Mouse (Mus musculus): ENCODE data around the gene Ninj2. TPM values are rescaled to one million over a fixed set of nuclear protein-coding genes. Genes with fewer than 3 reads are reported as not detected.

The Ninj2 gene
- total RNA-seq, 2 experiments from 2014 or later = not detected

GRCm38 (mm10) chr6:120091956-120092355 is 1.2 kb upstream of the Ninj2 start:
- no peak for DNase-seq (ENCODE audit: low spot score in 2 of 2)

DNA sequence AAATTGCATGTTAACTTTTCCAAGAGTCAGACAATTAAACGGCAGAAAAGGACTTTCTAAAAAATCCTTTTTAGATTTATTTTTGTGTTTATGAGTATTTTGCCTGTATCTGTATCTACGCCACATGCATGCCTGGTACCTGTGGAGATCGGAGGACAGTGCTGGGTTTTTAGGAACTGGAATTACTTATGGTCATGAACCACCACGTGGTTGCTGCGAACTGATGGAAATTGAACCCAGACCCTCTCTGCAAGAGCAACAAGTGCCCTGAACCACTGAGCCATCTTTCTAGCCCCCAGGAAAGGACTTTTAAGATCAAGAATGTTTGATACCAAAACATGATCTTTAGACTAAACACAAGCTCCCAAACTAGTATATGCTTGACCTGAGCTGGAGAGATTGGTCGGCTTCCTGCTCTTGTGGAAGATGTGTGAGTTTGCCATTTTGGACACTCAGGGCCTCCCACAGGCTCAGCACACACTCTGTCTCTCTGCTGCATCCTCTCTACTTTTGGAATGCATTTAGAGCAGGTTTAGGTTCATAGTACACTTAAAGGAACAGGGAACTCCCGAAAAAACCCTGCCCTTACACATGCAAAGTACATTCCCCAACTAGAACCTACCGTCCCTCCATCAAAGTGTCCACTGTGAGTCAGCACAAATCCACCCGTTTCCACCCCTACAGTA is 1.1 kb downstream of the Ninj2 start:
- DNase-seq (ENCODE audit: low spot score in 2 of 2) = no peak

DNA sequence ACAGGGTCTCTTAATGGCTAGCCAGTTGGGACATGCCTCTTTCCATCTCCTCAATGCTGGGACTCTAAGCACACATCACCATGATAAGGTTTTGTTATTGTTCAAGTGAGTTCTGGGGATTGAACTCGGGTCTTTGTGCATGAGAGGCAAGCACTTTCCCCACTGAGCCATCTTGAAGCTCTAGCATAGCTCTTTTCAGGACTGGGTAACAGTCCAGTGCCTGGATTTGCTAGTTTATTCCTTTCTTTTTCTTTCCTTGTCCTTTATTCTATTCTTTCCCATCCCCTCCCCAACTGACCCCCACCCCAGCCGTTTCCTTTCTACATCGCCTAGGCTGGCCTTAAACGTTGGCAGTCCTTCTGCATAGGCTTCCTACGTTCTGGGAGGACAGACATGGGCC is 1.9 kb downstream of the Ninj2 start:
- no peak for DNase-seq (ENCODE audit: low spot score in 2 of 2)

- no peak for DNase-seq (ENCODE audit: low spot score in 2 of 2)
Measured at GRCm38 (mm10) chr6:120095501-120095900, 2.4 kb downstream of the Ninj2 start.

GRCm38 (mm10) chr6:120099392-120099791 is 6.2 kb downstream of the Ninj2 start:
- DNase-seq (ENCODE audit: low spot score in 2 of 2) = no peak

DNA sequence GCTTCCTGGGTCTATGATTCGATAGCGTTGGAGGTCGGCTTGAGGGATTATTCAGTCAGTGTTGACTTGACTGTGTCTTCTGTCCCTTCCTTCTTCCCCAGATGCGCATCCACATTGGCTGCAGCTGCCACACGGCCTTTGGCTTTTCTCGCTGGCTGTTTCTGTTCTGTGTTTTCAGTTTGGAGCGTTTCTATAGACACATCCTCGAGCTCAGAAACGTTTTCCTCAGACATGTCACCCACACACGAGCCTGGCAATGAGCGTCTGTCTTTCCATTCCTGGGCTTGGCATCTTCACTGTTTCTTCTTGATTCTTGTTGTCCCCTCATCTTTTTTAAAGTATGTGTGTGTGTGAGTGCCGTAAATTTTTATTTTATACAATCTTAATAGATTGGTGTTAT is 8.1 kb downstream of the Ninj2 start:
- no peak for DNase-seq (ENCODE audit: low spot score in 2 of 2)

GRCm38 (mm10) chr6:120101996-120102395 is 8.8 kb downstream of the Ninj2 start:
- DNase-seq (ENCODE audit: low spot score in 2 of 2) = no peak

DNA sequence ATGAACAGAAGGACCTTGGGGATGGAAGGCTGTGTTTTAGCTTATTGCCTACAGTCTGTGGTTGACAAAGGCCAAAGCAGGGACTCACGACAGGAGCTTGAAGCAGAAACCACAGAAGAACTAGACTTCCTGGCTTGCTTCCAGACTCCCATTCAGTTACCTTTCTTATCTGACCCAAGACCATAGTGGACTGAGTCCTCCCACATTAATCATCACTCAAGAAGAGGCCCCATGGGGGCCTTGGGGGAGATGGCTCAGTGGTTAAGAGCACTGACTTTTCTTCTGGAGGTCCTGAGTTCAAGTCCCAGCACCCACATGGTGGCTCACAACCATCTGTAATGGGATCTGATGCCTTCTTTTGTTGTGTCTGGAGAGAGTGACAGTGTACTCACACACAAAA is 10.0 kb downstream of the Ninj2 start:
- no peak for DNase-seq (ENCODE audit: low spot score in 2 of 2)

DNA sequence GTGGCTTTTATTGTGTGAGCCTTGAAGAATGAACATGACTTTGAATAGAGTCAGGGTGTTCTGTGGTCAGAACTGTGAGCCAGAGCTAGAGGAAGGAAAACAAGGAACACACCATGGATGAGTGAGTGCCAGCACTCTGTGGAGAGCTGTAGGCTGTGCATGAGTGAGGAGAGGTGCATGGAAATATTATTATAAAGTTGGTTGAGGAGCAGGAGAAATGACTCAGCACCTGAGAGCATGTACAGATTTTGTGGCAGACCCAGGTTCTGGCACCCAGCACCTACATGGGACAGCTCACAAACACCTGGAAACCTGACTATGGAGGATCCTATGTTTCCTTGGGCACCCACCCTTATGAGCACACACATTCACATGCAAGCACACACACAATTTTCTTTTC is 11.9 kb downstream of the Ninj2 start:
- DNase-seq (ENCODE audit: low spot score in 2 of 2) = no peak

DNA sequence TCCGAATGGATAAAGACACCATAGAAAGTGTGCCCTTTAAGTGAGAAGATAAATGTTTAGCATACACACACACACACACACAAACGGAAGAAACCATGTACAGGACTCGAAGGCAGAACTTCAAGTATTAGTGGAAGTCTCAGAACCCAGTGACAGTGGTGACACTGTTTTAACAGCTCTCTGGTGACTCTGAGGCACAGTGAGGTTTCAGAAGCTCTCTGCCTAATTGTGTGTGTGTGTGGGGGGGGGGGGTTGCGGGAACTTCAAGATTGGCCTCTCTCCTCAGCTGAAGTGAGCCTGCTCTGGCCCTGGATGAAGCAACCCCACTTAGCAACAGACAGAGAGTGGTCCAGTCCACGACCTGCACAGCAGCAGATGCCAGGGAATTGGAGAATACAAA is 14.4 kb downstream of the Ninj2 start:
- DNase-seq (ENCODE audit: low spot score in 2 of 2) = no peak

GRCm38 (mm10) chr6:120108061-120108460 is 14.9 kb downstream of the Ninj2 start:
- DNase-seq (ENCODE audit: low spot score in 2 of 2) = no peak

DNA sequence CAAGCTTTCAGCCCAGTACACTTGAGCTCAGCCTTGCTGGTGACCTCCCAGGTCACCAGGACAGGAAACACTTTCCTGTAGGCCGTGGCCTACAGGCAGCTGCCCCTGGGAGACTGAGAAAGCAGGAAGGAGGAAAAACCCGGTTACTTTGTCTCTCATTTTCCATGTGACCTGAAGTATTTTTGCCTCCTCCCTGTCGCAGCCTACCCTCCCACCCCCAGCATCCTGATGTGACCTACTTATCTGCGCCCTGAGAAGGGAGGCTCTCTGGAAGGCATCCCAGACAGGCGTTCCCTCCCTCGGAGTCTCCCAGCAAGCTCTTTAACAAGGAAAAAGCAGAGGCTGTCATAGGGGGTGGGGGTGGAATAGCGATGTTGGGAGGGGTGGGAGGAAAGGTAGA is 16.0 kb downstream of the Ninj2 start:
- peak; percentile 30 to 75 for DNase-seq (ENCODE audit: low spot score in 2 of 2)

DNA sequence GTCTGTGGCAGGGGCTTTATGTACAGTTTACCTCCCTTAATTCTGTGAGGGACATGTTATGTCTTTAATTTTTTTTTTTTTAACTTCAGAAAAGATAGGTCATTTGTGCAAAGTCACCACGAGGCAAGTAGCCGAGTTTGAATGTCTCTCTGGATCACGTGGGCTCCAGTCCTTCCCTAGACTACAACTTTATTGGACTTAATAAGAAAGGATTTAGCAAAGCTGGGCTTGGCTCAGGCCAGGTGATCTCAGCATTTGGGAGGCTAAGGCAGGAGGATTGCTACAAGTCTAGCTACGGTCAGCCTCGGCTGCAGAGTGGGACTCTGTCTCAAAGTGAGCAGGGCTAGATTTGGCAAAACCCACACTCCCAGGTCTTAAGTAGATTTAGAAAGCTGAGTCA is 16.8 kb downstream of the Ninj2 start:
- DNase-seq (ENCODE audit: low spot score in 2 of 2) = no peak

DNA sequence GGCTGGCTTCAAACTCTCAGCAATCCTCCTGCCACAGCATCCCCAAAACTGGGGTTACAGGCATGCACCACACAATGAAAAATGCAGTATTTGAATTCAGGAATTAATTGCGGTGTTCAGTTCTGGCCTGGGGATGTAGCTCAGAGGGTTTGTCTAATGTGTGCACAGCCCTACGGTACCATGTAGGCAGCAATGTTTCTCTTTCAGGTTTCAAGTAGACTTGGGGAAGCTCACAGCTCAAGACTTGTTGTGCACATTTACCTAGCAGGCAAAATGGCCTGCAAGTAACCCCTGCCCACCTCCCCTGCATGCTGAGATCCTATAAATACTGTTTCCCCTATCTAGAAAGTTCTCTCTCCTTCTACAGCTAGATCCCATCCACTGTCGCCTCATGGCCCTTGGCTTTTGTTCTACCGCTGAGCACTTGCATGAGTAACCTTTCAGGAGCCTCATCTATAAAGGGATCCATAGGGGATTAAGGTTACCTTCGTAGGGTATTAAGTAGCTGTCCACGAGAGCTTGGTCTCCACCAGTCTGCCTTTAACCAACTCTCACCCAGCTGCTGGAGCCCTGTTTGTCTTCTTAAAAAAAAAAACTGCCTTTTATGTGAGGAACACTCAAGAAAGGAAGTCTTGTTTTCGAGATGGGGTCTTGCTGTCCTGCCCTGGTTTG is 17.7 kb downstream of the Ninj2 start:
- no peak for DNase-seq (ENCODE audit: low spot score in 2 of 2)

DNA sequence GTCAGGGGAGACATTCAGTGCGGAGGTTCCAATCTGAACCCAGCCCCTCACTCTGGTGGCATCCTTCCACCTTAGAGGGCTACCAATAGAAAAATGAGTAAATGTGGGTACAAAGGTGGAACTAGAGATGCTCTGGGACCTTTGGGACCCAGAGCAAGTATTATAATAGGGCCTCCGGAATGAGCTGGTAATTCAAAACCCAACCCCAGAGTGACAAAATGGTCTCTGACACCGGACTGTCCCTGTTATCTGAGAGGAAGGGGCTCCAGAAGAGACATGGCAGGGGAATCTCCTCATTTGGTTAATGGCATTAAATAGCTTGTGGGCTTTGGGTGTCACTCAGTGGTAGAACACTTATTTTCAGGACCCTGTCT is 18.2 kb downstream of the Ninj2 start:
- no peak for DNase-seq (ENCODE audit: low spot score in 2 of 2)

DNA sequence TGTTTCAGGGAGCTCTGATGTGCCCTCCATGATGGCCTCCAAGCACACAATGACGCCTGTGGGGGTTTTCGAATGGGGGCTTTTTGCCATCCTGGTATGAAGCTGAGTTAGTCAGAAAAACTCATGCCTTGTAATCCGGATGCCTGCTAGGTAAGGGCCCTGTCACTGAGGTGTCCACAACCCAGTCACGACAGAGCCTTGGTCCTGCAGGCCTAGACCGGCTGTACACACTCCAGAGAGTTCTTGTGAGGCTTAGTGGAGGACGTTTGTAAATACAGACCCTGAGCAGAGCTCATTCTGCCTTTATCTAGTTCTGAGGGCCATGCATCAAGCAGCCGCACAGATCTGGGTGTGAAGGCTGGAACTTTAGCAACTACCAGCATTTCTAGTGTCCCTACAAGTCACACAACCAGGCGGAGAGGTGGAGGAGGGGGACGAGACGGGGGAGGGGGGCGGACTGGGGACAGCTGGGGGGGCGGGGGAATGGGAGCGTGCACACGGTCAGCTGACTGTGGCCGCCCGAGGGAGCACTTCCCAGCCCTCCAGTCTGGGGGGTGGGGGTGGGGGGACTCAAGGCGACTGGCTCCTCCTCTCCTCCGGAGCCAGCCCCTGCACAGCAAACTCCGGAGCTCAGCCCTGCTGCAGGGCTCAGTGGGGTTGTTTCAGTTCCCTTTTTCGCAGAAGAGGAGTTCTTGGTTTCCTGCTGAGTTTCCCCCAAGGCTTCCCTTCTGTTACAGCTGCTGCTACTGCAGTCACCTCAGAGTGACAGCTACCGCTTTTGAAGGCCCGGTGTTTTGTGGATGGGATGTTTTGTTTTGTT is 19.0 kb downstream of the Ninj2 start:
- DNase-seq (ENCODE audit: low spot score in 2 of 2) = peak; percentile 69 to 82

DNA sequence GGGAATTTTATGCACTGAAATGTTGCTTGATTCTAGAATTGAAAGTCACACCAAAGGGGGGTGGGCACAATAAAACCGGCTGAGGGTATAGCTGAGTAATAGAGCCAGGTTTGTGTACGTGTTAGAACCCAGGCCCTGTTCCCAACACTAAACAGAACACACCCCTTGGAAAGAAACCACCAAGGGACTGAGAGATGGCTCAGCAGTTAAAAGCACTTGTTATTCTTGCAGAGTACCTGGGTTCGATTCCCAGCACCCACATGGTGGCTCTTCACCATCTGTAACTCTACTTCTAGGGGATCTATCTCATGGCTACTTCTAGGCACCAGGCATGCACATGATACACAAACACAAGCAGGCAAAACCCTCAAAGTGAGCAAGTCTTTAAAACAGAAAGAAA is 20.7 kb downstream of the Ninj2 start:
- DNase-seq (ENCODE audit: low spot score in 2 of 2) = no peak

- DNase-seq (ENCODE audit: low spot score in 2 of 2) = no peak
Measured at GRCm38 (mm10) chr6:120114271-120114670, 21.1 kb downstream of the Ninj2 start.

DNA sequence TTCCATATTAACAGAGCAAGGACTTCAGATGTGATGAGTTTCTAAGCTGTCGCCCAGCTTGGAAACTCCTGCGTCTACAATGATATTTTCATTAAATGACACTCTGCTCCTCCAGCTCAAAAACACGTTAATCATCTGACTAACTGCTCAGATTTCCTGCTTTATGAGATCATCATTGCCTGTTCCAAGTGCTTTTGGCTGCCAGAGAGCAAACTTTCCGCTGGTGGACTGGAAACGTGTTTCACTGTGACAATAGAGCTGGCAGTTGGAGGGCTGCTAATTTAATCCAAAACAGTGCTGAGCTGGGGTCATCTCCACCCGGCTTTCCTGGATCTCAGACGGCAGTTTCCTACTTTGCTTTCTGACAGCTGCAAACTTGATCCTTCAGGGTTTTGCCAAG is 21.5 kb downstream of the Ninj2 start:
- DNase-seq (ENCODE audit: low spot score in 2 of 2) = peak; percentile 44 to 78

GRCm38 (mm10) chr6:120115443-120115842 is 22.3 kb downstream of the Ninj2 start:
- no peak for DNase-seq (ENCODE audit: low spot score in 2 of 2)

- no peak for DNase-seq (ENCODE audit: low spot score in 2 of 2)
Measured at GRCm38 (mm10) chr6:120119824-120120223, 26.7 kb downstream of the Ninj2 start.

- no peak for DNase-seq (ENCODE audit: low spot score in 2 of 2)
Measured at GRCm38 (mm10) chr6:120124688-120125087, 31.5 kb downstream of the Ninj2 start.

All from gastrocnemius, postnatal 4 days (tissue).